ENCODE assay signal across 8 mouse cellular contexts in genomic region chr16:97356499-97357187, GRCm38 (mm10). TPM values are rescaled to one million over a fixed set of nuclear protein-coding genes. Genes with fewer than 3 reads are reported as not detected.
DNase-seq lines count a peak whose midpoint lies in the region.

TSS of gene Bace2 (plus strand) at chr16:97356742.

- peak; percentile 88 for DNase-seq in Muller cell, postnatal 12 days (ENCODE audit: inconsistent ontology term)
- peak; percentile 62 to 75 for DNase-seq in cerebellum, postnatal 10 days
- peak; percentile 9 to 15 for DNase-seq in frontal cortex, postnatal 25 days (ENCODE audit: low spot score in 2 of 2)
- peak; percentile 74 for DNase-seq in hindbrain, embryonic 10.5 days (ENCODE audit: low spot score)
- DNase-seq in layer of hippocampus, postnatal 25 days (ENCODE audit: extremely low spot score in 1 of 2, low spot score in 1 of 2), result peak; percentile 34 to 38
- peak; percentile 77 for DNase-seq in lung, postnatal 14 days
- DNase-seq in retina, postnatal 1 day, result peak; percentile 77
- peak; percentile 74 for DNase-seq in urinary bladder, postnatal 25 days (ENCODE audit: low spot score)

- H3K9me3 ChIP-seq in hindbrain, embryonic 10.5 days, result no peaks in the 10 kb centered on the region

- peaks cover 69% of the 10 kb centered on the region for H3K27me3 ChIP-seq in hindbrain, embryonic 10.5 days (ENCODE audit: insufficient read depth, poor library complexity, severe bottlenecking)

- H3K4me3 ChIP-seq in hindbrain, embryonic 10.5 days, result peak within 1 kb of the TSS; percentile 63

- under 1% methylated on average over 58 of the region's 58 CpGs for WGBS in hindbrain, embryonic 10.5 days

- peaks cover 22% of the 10 kb centered on the region for H3K4me1 ChIP-seq in hindbrain, embryonic 10.5 days (replicated peaks)

- H3K27ac ChIP-seq in hindbrain, embryonic 10.5 days, result peak within 1 kb of the TSS; percentile 24; the same call in 1 of the 2 replicates

- H3K36me3 ChIP-seq in hindbrain, embryonic 10.5 days, result no peaks in the 10 kb centered on the region

RNA-seq across cellular contexts. Expression of gene Bace2, which starts in this region (rescaled TPM):
- polyA plus RNA-seq in hindbrain, embryonic 10.5 days (2016; fragmentation: Nextera tagmentation; extraction: Ambion mirVana), result 1.0 and 1.8 TPM in 2 replicates
- 1 to 10 TPM; 3.2 to 4.0 TPM for total RNA-seq in layer of hippocampus, postnatal 25 days (2021)

Comparison
In these comparisons a context has a peak if more than half of its experiments do, and no peak if none do; other contexts are left out.
1. Peak in every context shown above with its lines: DNase-seq, H3K4me3 ChIP-seq and H3K27ac ChIP-seq.
2. DNase-seq: peak in every context shown above with its lines; median percentile 88 in Muller cell, postnatal 12 days; 77 in lung, postnatal 14 days; 77 in retina, postnatal 1 day; 74 in hindbrain, embryonic 10.5 days; 74 in urinary bladder, postnatal 25 days; 68 in cerebellum, postnatal 10 days; 36 in layer of hippocampus, postnatal 25 days; 12 in frontal cortex, postnatal 25 days.